Mouse (Mus musculus): ENCODE results near the gene Zscan4-ps1. TPM values are rescaled to one million over a fixed set of nuclear protein-coding genes. Genes with fewer than 3 reads are reported as not detected.

Zscan4-ps1 gene
- not detected for total RNA-seq (2023)

GRCm38 (mm10) chr7:11069591-11069990 is at the start of gene Zscan4-ps1:
Gene Zscan4-ps1, minus strand, starts transcription at chr7:11069691.

Other genes with a start within 250 kb of the Zscan4-ps1 start
- gene Zscan4b, start 164.6 kb downstream of the Zscan4-ps1 start, total RNA-seq (2023), result not detected
- gene Zscan4c, start 63.9 kb downstream of the Zscan4-ps1 start, total RNA-seq (2023), result not detected
- not detected for gene Zscan4d, start 96.5 kb upstream of the Zscan4-ps1 start, total RNA-seq (2023)
- gene Zscan4e, start 241.0 kb upstream of the Zscan4-ps1 start, total RNA-seq (2023), result not detected

Measured in monocyte, adult 59 days (primary cell).